In the genomic region with DNA sequence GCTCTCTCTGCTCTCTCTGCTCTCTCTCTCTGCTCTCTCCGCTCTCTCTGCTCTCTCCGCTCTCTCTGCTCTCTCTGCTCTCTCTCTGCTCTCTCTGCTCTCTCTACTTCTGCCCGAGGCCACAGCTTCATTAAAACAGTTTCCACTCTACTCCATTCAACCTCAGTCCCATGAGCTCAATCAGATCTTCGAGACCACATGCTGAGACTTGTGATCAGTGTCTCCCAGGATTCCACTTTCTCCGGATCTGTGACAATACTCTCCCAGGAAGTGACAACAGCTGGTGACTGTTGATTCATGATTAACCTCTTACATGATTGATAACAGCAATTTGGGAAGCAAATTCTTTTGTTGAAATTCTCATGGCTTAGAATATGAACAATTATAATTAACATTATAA, we compare ENCODE assay signal across 25 mouse cellular contexts. TPM values are rescaled to one million over a fixed set of nuclear protein-coding genes. Genes with fewer than 3 reads are reported as not detected.
"Had no signal": no experiment of that assay in that cellular context is flagged by ENCODE, and none has a peak within 500 bp of the region (broad histone marks: within the 10 kb centered on the region; RNA-seq: fewer than 3 reads in every experiment).

No protein-coding gene starts in this region.

- H3K36me3 ChIP-seq: limb, embryonic 10.5 days; limb, embryonic 13.5 days; liver, embryonic 12.5 days; liver, embryonic 15.5 days; lung, embryonic 15.5 days; midbrain, embryonic 10.5 days; midbrain, embryonic 13.5 days; stomach, embryonic 15.5 days had no signal

- H3K4me2 ChIP-seq: limb, embryonic 13.5 days; liver, embryonic 12.5 days; liver, embryonic 15.5 days; lung, embryonic 15.5 days; midbrain, embryonic 13.5 days; stomach, embryonic 15.5 days had no signal

- H3K9ac ChIP-seq: limb, embryonic 13.5 days; liver, embryonic 12.5 days; liver, embryonic 15.5 days; lung, embryonic 15.5 days; midbrain, embryonic 13.5 days; stomach, embryonic 15.5 days had no signal

- H3K27me3 ChIP-seq: limb, embryonic 13.5 days; liver, embryonic 12.5 days; liver, embryonic 15.5 days; lung, embryonic 15.5 days; midbrain, embryonic 13.5 days; stomach, embryonic 15.5 days had no signal

- H3K9me3 ChIP-seq: limb, embryonic 10.5 days; limb, embryonic 13.5 days; liver, embryonic 12.5 days; liver, embryonic 15.5 days; lung, embryonic 15.5 days; midbrain, embryonic 10.5 days; midbrain, embryonic 13.5 days; stomach, embryonic 15.5 days had no signal

- ATAC-seq: liver, embryonic 12.5 days; midbrain, embryonic 13.5 days; midbrain, embryonic 16.5 days had no signal

- H3K4me3 ChIP-seq: layer of hippocampus, adult 2 months; limb, embryonic 10.5 days; limb, embryonic 13.5 days; liver, embryonic 12.5 days; liver, embryonic 15.5 days; lung, embryonic 15.5 days; midbrain, embryonic 10.5 days; midbrain, embryonic 13.5 days; stomach, embryonic 15.5 days had no signal

- H3K4me1 ChIP-seq: limb, embryonic 10.5 days; limb, embryonic 13.5 days; liver, embryonic 12.5 days; midbrain, embryonic 10.5 days; midbrain, embryonic 13.5 days; stomach, embryonic 15.5 days had no signal

- DNase-seq: kidney, adult 2 months; kidney, postnatal 25 days; liver; lung, postnatal 14 days; lung, postnatal 4 days; right cerebral cortex, postnatal 14 days; spleen, adult 18-20 months; thymus, postnatal 25 days had no signal

- H3K27ac ChIP-seq: kidney, postnatal 0 days; layer of hippocampus, adult 2 months; limb, embryonic 10.5 days; limb, embryonic 13.5 days; liver, embryonic 12.5 days; liver, embryonic 15.5 days; lung, embryonic 15.5 days; midbrain, embryonic 10.5 days; midbrain, embryonic 13.5 days; stomach, embryonic 15.5 days had no signal

RNA-seq across cellular contexts. Expression of gene Cxcl1, which starts 8.9 kb away (rescaled TPM):
- total RNA-seq: layer of hippocampus, adult 2 months; left cerebral cortex, adult 18-20 months; left cerebral cortex, postnatal 25 days had no signal
- polyA plus RNA-seq: midbrain, embryonic 10.5 days; midbrain, embryonic 13.5 days; midbrain, embryonic 16.5 days; neural tube, embryonic 11.5 days; neural tube, embryonic 14.5 days had no signal

RNA-seq across cellular contexts. Expression of gene Cxcl2, which starts 21.5 kb away (rescaled TPM):
- total RNA-seq: layer of hippocampus, adult 2 months; layer of hippocampus, postnatal 25 days; left cerebral cortex, adult 18-20 months; left cerebral cortex, postnatal 25 days had no signal
- polyA plus RNA-seq: kidney, embryonic 14.5 days; kidney, postnatal 0 days; limb, embryonic 10.5 days; liver, embryonic 12.5 days; liver, embryonic 15.5 days; lung, embryonic 15.5 days; midbrain, embryonic 10.5 days; midbrain, embryonic 13.5 days; neural tube, embryonic 11.5 days; neural tube, embryonic 14.5 days; stomach, embryonic 15.5 days had no signal
